Mouse (Mus musculus) C2C12 (cell line): ENCODE measurements around the gene Fkbp9.

Experiments
- CEBPB ChIP-seq: IDR thresholded peaks from one replicate; pipeline ENCODE4 v1.6.1; 2011; ENCODE audit warnings: low read depth, mild to moderate bottlenecking, control low read depth, moderate library complexity
- CTCF ChIP-seq: IDR thresholded peaks from one replicate; pipeline ENCODE4 v1.5.1; 2011; ENCODE audit not compliant: control insufficient read depth, insufficient read depth, insufficient read length
- MAX ChIP-seq: IDR thresholded peaks from one replicate; pipeline ENCODE4 v1.6.1; 2011; ENCODE audit warnings: mild to moderate bottlenecking, control low read depth
- MYOD1 ChIP-seq: IDR thresholded peaks from one replicate; pipeline ENCODE4 v1.6.1; 2011; ENCODE audit warnings: low read depth; ENCODE audit not compliant: control insufficient read depth, insufficient read length
- MYOG ChIP-seq: IDR thresholded peaks from one replicate; pipeline ENCODE4 v1.6.1; 2011; ENCODE audit not compliant: control insufficient read depth, insufficient read length; ENCODE audit errors: extremely low read depth
- USF1 ChIP-seq: IDR thresholded peaks from one replicate; pipeline ENCODE4 v1.6.1; 2011; ENCODE audit warnings: low read depth, mild to moderate bottlenecking, control low read depth, moderate library complexity

- TF ChIP-seq CTCF = no peak
- TF ChIP-seq USF1 = no peak
- no peak for TF ChIP-seq MYOG
- no peak for TF ChIP-seq MAX
- no peak for TF ChIP-seq CEBPB
- no peak for TF ChIP-seq MYOD1
Observed at GRCm38 (mm10) chr6:56903831-56904230, 72.0 kb downstream of the Fkbp9 start.
